Mouse (Mus musculus) cortical plate, adult 2 months (tissue): ENCODE measurements around the gene Rac1.

Experiments
- CTCF ChIP-seq: fragments of 200-500 bp; IDR thresholded peaks from 2 replicates; pipeline ENCODE4 v1.5.1; 2011; ENCODE audit warnings: mild to moderate bottlenecking, control low read depth, low read length; ENCODE audit not compliant: insufficient read depth; ENCODE audit errors: extremely low read depth
- POLR2A ChIP-seq: fragments of 200-500 bp; IDR thresholded peaks from 2 replicates; pipeline ENCODE4 v1.6.1; 2011; ENCODE audit warnings: mild to moderate bottlenecking, low read length, control low read depth; ENCODE audit not compliant: insufficient read depth; ENCODE audit errors: extremely low read depth

GRCm38 (mm10) chr5:143493163-143493562 is 34.7 kb downstream of the Rac1 start:
- TF ChIP-seq CTCF = no peak
- TF ChIP-seq POLR2A = no peak
